ENCODE assay signal across 8 mouse cellular contexts in genomic region chr17:14943729-14944059, GRCm38 (mm10). TPM values are rescaled to one million over a fixed set of nuclear protein-coding genes. Genes with fewer than 3 reads are reported as not detected.
DNase-seq lines count a peak whose midpoint lies in the region; ATAC-seq lines count a peak whose summit lies in the region.

No protein-coding gene starts in this region.

- H3K9me3 ChIP-seq in lung, embryonic 15.5 days: no peaks in the 10 kb centered on the region
- H3K9me3 ChIP-seq in embryonic facial prominence, embryonic 11.5 days (replicated peaks; ENCODE audit: control insufficient read depth, low read length): no peaks in the 10 kb centered on the region
- no peaks in the 10 kb centered on the region for H3K9me3 ChIP-seq in intestine, embryonic 16.5 days (ENCODE audit: control insufficient read depth, low read length)

- peaks cover 22% of the 10 kb centered on the region for H3K4me1 ChIP-seq in lung, embryonic 15.5 days
- H3K4me1 ChIP-seq in embryonic facial prominence, embryonic 11.5 days (ENCODE audit: control insufficient read depth, insufficient read depth, low read length): no peaks in the 10 kb centered on the region
- H3K4me1 ChIP-seq in intestine, embryonic 16.5 days (ENCODE audit: control insufficient read depth, insufficient read depth, low read length): peaks cover 5% of the 10 kb centered on the region

- H3K4me3 ChIP-seq in lung, embryonic 15.5 days: peak overlapping the region; percentile 85
- peak overlapping the region; percentile 79 for H3K4me3 ChIP-seq in embryonic facial prominence, embryonic 11.5 days (ENCODE audit: low read depth, low read length)
- H3K4me3 ChIP-seq in intestine, embryonic 16.5 days (ENCODE audit: low read length): peak overlapping the region; percentile 82

- H3K27ac ChIP-seq in lung, embryonic 15.5 days: 0 out of 2 replicates have a peak overlapping the region, but pooled peaks have one; percentile 72
- H3K27ac ChIP-seq in embryonic facial prominence, embryonic 11.5 days (replicated peaks; ENCODE audit: low read depth, low read length): no peak overlapping the region
- H3K27ac ChIP-seq in intestine, embryonic 16.5 days (ENCODE audit: low read length): peak overlapping the region; percentile 68

- peak; percentile 15; the same call in 1 of the 2 replicates for ATAC-seq in lung, embryonic 15.5 days (ENCODE audit: borderline replicate concordance, extremely low read depth, low FRiP score, low TSS enrichment)
- no peak; the same call in 1 of the 2 replicates for ATAC-seq in embryonic facial prominence, embryonic 11.5 days (replicated peaks; ENCODE audit: insufficient number of reproducible peaks, low FRiP score, low TSS enrichment, low read depth)
- no peak; the same call in 1 of the 2 replicates for ATAC-seq in intestine, embryonic 16.5 days
- 0 out of 2 replicates have a peak, but pooled peaks have one; percentile 6 for ATAC-seq in monocyte, adult 5-6 weeks (replicated peaks; ENCODE audit: insufficient number of reproducible peaks, low FRiP score, low TSS enrichment, poor library complexity, severe bottlenecking)

- 16% methylated on average over 16 of the region's 16 CpGs for WGBS in lung, embryonic 15.5 days
- 21% methylated on average over 16 of the region's 16 CpGs for WGBS in embryonic facial prominence, embryonic 11.5 days
- 16% methylated on average over 16 of the region's 16 CpGs for WGBS in intestine, embryonic 16.5 days

- peak overlapping the region; percentile 87 for H3K4me2 ChIP-seq in lung, embryonic 15.5 days
- H3K4me2 ChIP-seq in embryonic facial prominence, embryonic 11.5 days (ENCODE audit: low read depth, low read length): peak overlapping the region; percentile 80
- H3K4me2 ChIP-seq in intestine, embryonic 16.5 days (ENCODE audit: low read depth, low read length): peak overlapping the region; percentile 91

- H3K9ac ChIP-seq in lung, embryonic 15.5 days: peak overlapping the region; percentile 87
- peak overlapping the region; percentile 77 for H3K9ac ChIP-seq in embryonic facial prominence, embryonic 11.5 days (replicated peaks; ENCODE audit: low read length)
- H3K9ac ChIP-seq in intestine, embryonic 16.5 days (ENCODE audit: low read depth, low read length): peak overlapping the region; percentile 87

- no peak for DNase-seq in lung, postnatal 36 days
- no peak for DNase-seq in embryonic facial prominence, embryonic 11.5 days (ENCODE audit: low spot score)
- DNase-seq in cerebellum, adult 9-10 months: no peak
- no peak for DNase-seq in adrenal gland, postnatal 25 days
- DNase-seq in gastrocnemius, postnatal 10 days: no peak

- H3K27me3 ChIP-seq in lung, embryonic 15.5 days: no peaks in the 10 kb centered on the region
- H3K27me3 ChIP-seq in embryonic facial prominence, embryonic 11.5 days (ENCODE audit: control insufficient read depth, insufficient read depth, low read length): no peaks in the 10 kb centered on the region
- no peaks in the 10 kb centered on the region for H3K27me3 ChIP-seq in intestine, embryonic 16.5 days (replicated peaks; ENCODE audit: control insufficient read depth, insufficient read depth, low read length)

- H3K36me3 ChIP-seq in lung, embryonic 15.5 days: peaks cover 25% of the 10 kb centered on the region
- H3K36me3 ChIP-seq in embryonic facial prominence, embryonic 11.5 days (replicated peaks; ENCODE audit: control insufficient read depth, insufficient read depth, low read depth, low read length): no peaks in the 10 kb centered on the region
- H3K36me3 ChIP-seq in intestine, embryonic 16.5 days (ENCODE audit: control insufficient read depth, insufficient read depth, low read length): no peaks in the 10 kb centered on the region

RNA-seq across cellular contexts. Expression of gene 1600012H06Rik, which starts 0.7 kb away (rescaled TPM):
- polyA plus RNA-seq in lung, embryonic 15.5 days (2015; fragmentation: Nextera tagmentation; extraction: Ambion mirVana): 35.6 and 38.2 TPM in 2 replicates
- 32.1 and 33.9 TPM in 2 replicates for polyA plus RNA-seq in embryonic facial prominence, embryonic 11.5 days (2014; fragmentation: Nextera tagmentation; extraction: Ambion mirVana)
- polyA plus RNA-seq in intestine, embryonic 16.5 days (2015; fragmentation: Nextera tagmentation; extraction: Ambion mirVana): 37.6 and 39.9 TPM in 2 replicates
- total RNA-seq in monocyte, adult 5-6 weeks (2017): 15.5 to 27.8 TPM (median 23.1 TPM) in 3 replicates
- total RNA-seq in adrenal gland, postnatal 25 days (2021): 36.5 and 55.1 TPM in 2 replicates
- total RNA-seq in gastrocnemius, postnatal 10 days (2021): 10 to 100 TPM; 18.4 to 19.9 TPM

RNA-seq across cellular contexts. Expression of gene Wdr27, which starts 0.7 kb away (rescaled TPM):
- 8.2 and 8.6 TPM in 2 replicates for polyA plus RNA-seq in lung, embryonic 15.5 days (2015; fragmentation: Nextera tagmentation; extraction: Ambion mirVana)
- polyA plus RNA-seq in embryonic facial prominence, embryonic 11.5 days (2014; fragmentation: Nextera tagmentation; extraction: Ambion mirVana): 4.2 and 4.6 TPM in 2 replicates
- polyA plus RNA-seq in intestine, embryonic 16.5 days (2015; fragmentation: Nextera tagmentation; extraction: Ambion mirVana): 3.9 and 5.0 TPM in 2 replicates
- 1.6 TPM in 1 of 3 replicates, not detected in the others for total RNA-seq in monocyte, adult 5-6 weeks (2017)
- total RNA-seq in adrenal gland, postnatal 25 days (2021): 8.3 and 8.4 TPM in 2 replicates
- 1 to 10 TPM in 1 of 2 experiments, under 1 TPM in 1; 0.85 to 1.7 TPM for total RNA-seq in gastrocnemius, postnatal 10 days (2021)

RNA-seq across cellular contexts. Expression of gene Phf10, which starts 17.4 kb away (rescaled TPM):
- polyA plus RNA-seq in lung, embryonic 15.5 days (2015; fragmentation: Nextera tagmentation; extraction: Ambion mirVana): 39.1 and 39.4 TPM in 2 replicates
- 38.3 and 38.9 TPM in 2 replicates for polyA plus RNA-seq in embryonic facial prominence, embryonic 11.5 days (2014; fragmentation: Nextera tagmentation; extraction: Ambion mirVana)
- polyA plus RNA-seq in intestine, embryonic 16.5 days (2015; fragmentation: Nextera tagmentation; extraction: Ambion mirVana): 27.5 and 33.4 TPM in 2 replicates
- total RNA-seq in monocyte, adult 5-6 weeks (2017): 28.4 to 35.3 TPM (median 33.6 TPM) in 3 replicates
- 70.1 and 76.4 TPM in 2 replicates for total RNA-seq in adrenal gland, postnatal 25 days (2021)
- total RNA-seq in gastrocnemius, postnatal 10 days (2021): 10 to 100 TPM; 62.7 to 71.4 TPM

RNA-seq across cellular contexts. Expression of gene 9030025P20Rik, which starts 34.6 kb away (rescaled TPM):
- polyA plus RNA-seq in lung, embryonic 15.5 days (2015; fragmentation: Nextera tagmentation; extraction: Ambion mirVana): 9.3 and 11.2 TPM in 2 replicates
- 9.4 and 10.7 TPM in 2 replicates for polyA plus RNA-seq in embryonic facial prominence, embryonic 11.5 days (2014; fragmentation: Nextera tagmentation; extraction: Ambion mirVana)
- polyA plus RNA-seq in intestine, embryonic 16.5 days (2015; fragmentation: Nextera tagmentation; extraction: Ambion mirVana): 8.2 TPM in 2 replicates
- 9.5 to 14.7 TPM (median 11.4 TPM) in 3 replicates for total RNA-seq in monocyte, adult 5-6 weeks (2017)
- 8.7 and 9.6 TPM in 2 replicates for total RNA-seq in adrenal gland, postnatal 25 days (2021)
- total RNA-seq in gastrocnemius, postnatal 10 days (2021): 1 to 10 TPM; 2.1 to 4.9 TPM

RNA-seq across cellular contexts. Expression of gene Gm3417, which starts 34.9 kb away (rescaled TPM):
- not detected in 2 replicates for polyA plus RNA-seq in lung, embryonic 15.5 days (2015; fragmentation: Nextera tagmentation; extraction: Ambion mirVana)
- not detected in 2 replicates for polyA plus RNA-seq in embryonic facial prominence, embryonic 11.5 days (2014; fragmentation: Nextera tagmentation; extraction: Ambion mirVana)
- 1.2 and 1.7 TPM in 2 replicates for polyA plus RNA-seq in intestine, embryonic 16.5 days (2015; fragmentation: Nextera tagmentation; extraction: Ambion mirVana)
- 1.6 TPM in 1 of 3 replicates, not detected in the others for total RNA-seq in monocyte, adult 5-6 weeks (2017)
- not detected in 2 replicates for total RNA-seq in adrenal gland, postnatal 25 days (2021)
- total RNA-seq in gastrocnemius, postnatal 10 days (2021): 1 to 10 TPM in 1 of 2 experiments, not detected in 1; 1.0 TPM

Comparison
In these comparisons a context has a peak if more than half of its experiments do, and no peak if none do; other contexts are left out.
1. ATAC-seq: peak in lung, embryonic 15.5 days (single experiment) and monocyte, adult 5-6 weeks (single experiment); none in embryonic facial prominence, embryonic 11.5 days (single experiment) and intestine, embryonic 16.5 days (single experiment).
2. Peak in every context shown above with its lines, with median percentiles within 50 percentile points of each other: H3K4me2 ChIP-seq, H3K4me3 ChIP-seq and H3K9ac ChIP-seq.